Mouse (Mus musculus): Measurements from ENCODE around the gene Bank1.

The Bank1 gene

GRCm38 (mm10) chr3:136251578-136251977 lies 74.3 kb downstream of the Bank1 start:
- no peak for DNase-seq

GRCm38 (mm10) chr3:136247331-136247730 lies 78.5 kb downstream of the Bank1 start:
- DNase-seq, result no peak

- no peak for DNase-seq
Observed at GRCm38 (mm10) chr3:136244931-136245330, 80.9 kb downstream of the Bank1 start.

GRCm38 (mm10) chr3:136238790-136239189 lies 87.1 kb downstream of the Bank1 start:
- no peak for DNase-seq

GRCm38 (mm10) chr3:136233507-136233906 lies 92.4 kb downstream of the Bank1 start:
- no peak for DNase-seq

GRCm38 (mm10) chr3:136230602-136231151 lies 95.2 kb downstream of the Bank1 start:
- no peak for DNase-seq

- no peak for DNase-seq
Observed at GRCm38 (mm10) chr3:136189661-136190228, 136.1 kb downstream of the Bank1 start.

GRCm38 (mm10) chr3:136186548-136187113 lies 139.2 kb downstream of the Bank1 start:
- DNase-seq, result no peak

GRCm38 (mm10) chr3:136171631-136172030 lies 154.2 kb downstream of the Bank1 start:
- peak; percentile 30 for DNase-seq

- DNase-seq, result no peak
Observed at GRCm38 (mm10) chr3:136168071-136168470, 157.8 kb downstream of the Bank1 start.

GRCm38 (mm10) chr3:136166671-136167070 lies 159.2 kb downstream of the Bank1 start:
- DNase-seq, result no peak

GRCm38 (mm10) chr3:136166033-136166361 lies 159.9 kb downstream of the Bank1 start:
- no peak for DNase-seq

- DNase-seq, result peak; percentile 84
Observed at GRCm38 (mm10) chr3:136165167-136166032, 160.5 kb downstream of the Bank1 start.

- no peak for DNase-seq
Observed at GRCm38 (mm10) chr3:136158059-136158458, 167.8 kb downstream of the Bank1 start.

GRCm38 (mm10) chr3:136155555-136155954 lies 170.3 kb downstream of the Bank1 start:
- no peak for DNase-seq

GRCm38 (mm10) chr3:136150886-136151285 lies 175.0 kb downstream of the Bank1 start:
- no peak for DNase-seq

- no peak for DNase-seq
Observed at GRCm38 (mm10) chr3:136147166-136147565, 178.7 kb downstream of the Bank1 start.

GRCm38 (mm10) chr3:136132013-136132412 lies 193.9 kb downstream of the Bank1 start:
- no peak for DNase-seq

- no peak for DNase-seq
Observed at GRCm38 (mm10) chr3:136115478-136116215, 210.2 kb downstream of the Bank1 start.

- DNase-seq, result no peak
Observed at GRCm38 (mm10) chr3:136109411-136110139, 216.3 kb downstream of the Bank1 start.

GRCm38 (mm10) chr3:136106452-136106851 lies 219.4 kb downstream of the Bank1 start:
- no peak for DNase-seq

GRCm38 (mm10) chr3:136103339-136103738 lies 222.5 kb downstream of the Bank1 start:
- DNase-seq, result no peak

All from layer of hippocampus, adult 9-11 months (tissue).